Mouse (Mus musculus) lung, embryonic 15.5 days (tissue): ENCODE measurements around the gene Chst14. TPM values are rescaled to one million over a fixed set of nuclear protein-coding genes. Genes with fewer than 3 reads are reported as not detected.

Experiments used
- ATAC-seq: fragments of 200-750 bp; cut with Nextera tagmentation; 2 replicates; pipeline ENCODE4 v1.8.0; 2017; ENCODE audit warnings: moderate number of reproducible peaks, borderline replicate concordance; ENCODE audit not compliant: low FRiP score, low TSS enrichment; ENCODE audit errors: extremely low read depth
- H3K27ac ChIP-seq: fragments of 300-500 bp; sonication (generic); 2 replicates; pipeline ENCODE4 v1.5.1; 2015; ENCODE audit warnings: moderate library complexity, mild to moderate bottlenecking, inconsistent platforms
- H3K27me3 ChIP-seq: fragments of 300-500 bp; sonication (generic); 2 replicates; pipeline ENCODE4 v1.6.1; 2015; ENCODE audit warnings: inconsistent platforms
- H3K36me3 ChIP-seq: fragments of 300-500 bp; sonication (generic); 2 replicates; pipeline ENCODE4 v1.6.1; 2015; ENCODE audit warnings: inconsistent platforms
- H3K4me1 ChIP-seq: fragments of 300-500 bp; sonication (generic); 2 replicates; pipeline ENCODE4 v1.6.1; 2015; ENCODE audit warnings: inconsistent platforms
- H3K4me2 ChIP-seq: fragments of 300-500 bp; sonication (generic); 2 replicates; pipeline ENCODE4 v1.6.1; 2015; ENCODE audit warnings: inconsistent platforms, mild to moderate bottlenecking, moderate library complexity
- H3K4me3 ChIP-seq: fragments of 300-500 bp; sonication (generic); 2 replicates; pipeline ENCODE4 v1.5.1; 2015; ENCODE audit warnings: mild to moderate bottlenecking, inconsistent platforms
- H3K9ac ChIP-seq: fragments of 300-500 bp; sonication (generic); 2 replicates; pipeline ENCODE4 v1.6.1; 2015; ENCODE audit warnings: inconsistent platforms
- H3K9me3 ChIP-seq: fragments of 300-500 bp; sonication (generic); 2 replicates; pipeline ENCODE4 v1.6.1; 2016; ENCODE audit warnings: inconsistent platforms
- WGBS: fragments of 180-500 bp; shearing (Covaris S2); methylation state at CpG from one replicate; pipeline ENCODE4 v1.1.7; 2015; 5-methylcytosine and 5-hydroxymethylcytosine counted together
- polyA plus RNA-seq: library from polyadenylated mRNA; unstranded; fragments of >200 nt; fragmentation: Nextera tagmentation; extraction: Ambion mirVana; gene quantifications from 2 replicates; pipeline ENCODE4 v1.2.1, GENCODE M21; 2015

Gene Chst14
- polyA plus RNA-seq, 1 experiment from 2014 or later, result 35.2 TPM

- Histone ChIP-seq H3K36me3 (no peaks in the 10 kb centered on the region), H3K4me3 (peak overlapping the region; percentile 64), H3K4me1 (peaks cover 17% of the 10 kb centered on the region), H3K9ac (peak overlapping the region; percentile 70), H3K27ac (no peak overlapping the region), H3K9me3 (no peaks in the 10 kb centered on the region), H3K27me3 (peaks cover 44% of the 10 kb centered on the region), H3K4me2 (peak overlapping the region; percentile 98)
- 1% methylated on average over 56 of the region's 57 CpGs for WGBS
- ATAC-seq, result peak; percentile 85
Observed at GRCm38 (mm10) chr2:118976282-118976929, 50.1 kb downstream of the Chst14 start.

GRCm38 (mm10) chr2:118976941-118977340 is 50.6 kb downstream of the Chst14 start:
- H3K36me3 ChIP-seq, result no peaks in the 10 kb centered on the region
- peak overlapping the region; percentile 98 for H3K4me2 ChIP-seq
- H3K27ac ChIP-seq, result no peak overlapping the region
- H3K4me1 ChIP-seq, result peaks cover 17% of the 10 kb centered on the region
- peak overlapping the region; percentile 64 for H3K4me3 ChIP-seq
- no peak overlapping the region for H3K9ac ChIP-seq
- H3K9me3 ChIP-seq, result no peaks in the 10 kb centered on the region
- no peak for ATAC-seq
- H3K27me3 ChIP-seq, result peaks cover 44% of the 10 kb centered on the region
- WGBS, result 15% methylated on average over 5 of the region's 5 CpGs

GRCm38 (mm10) chr2:118978064-118978463 is 51.8 kb downstream of the Chst14 start:
- Histone ChIP-seq H3K36me3 (no peaks in the 10 kb centered on the region), H3K9ac (no peak overlapping the region)
- 24% methylated on average over 6 of the region's 6 CpGs for WGBS

More at GRCm38 (mm10) chr2:118978064-118978463, 51.8 kb downstream of the Chst14 start:
- peaks cover 17% of the 10 kb centered on the region for H3K4me1 ChIP-seq
- no peaks in the 10 kb centered on the region for H3K9me3 ChIP-seq
- H3K4me2 ChIP-seq, result no peak overlapping the region
- no peak for ATAC-seq
- no peak overlapping the region for H3K27ac ChIP-seq
- no peak overlapping the region for H3K4me3 ChIP-seq
- H3K27me3 ChIP-seq, result peaks cover 44% of the 10 kb centered on the region

Other genes with a start within 250 kb of the Chst14 start
- 0.10 and 0.12 TPM in 2 replicates for gene Ankrd63, start 222.5 kb upstream of the Chst14 start, polyA plus RNA-seq
- gene Plcb2, start 198.1 kb upstream of the Chst14 start, polyA plus RNA-seq, result 1.5 and 2.5 TPM in 2 replicates
- 18.3 and 18.4 TPM in 2 replicates for gene Inafm2, start 180.7 kb upstream of the Chst14 start, polyA plus RNA-seq
- 0.98 and 1.2 TPM in 2 replicates for gene Ccdc9b, start 163.8 kb upstream of the Chst14 start, polyA plus RNA-seq
- not detected in 2 replicates for gene Phgr1, start 153.7 kb upstream of the Chst14 start, polyA plus RNA-seq
- 0.76 and 0.89 TPM in 2 replicates for gene Disp2, start 146.8 kb upstream of the Chst14 start, polyA plus RNA-seq
- gene Knstrn, start 112.5 kb upstream of the Chst14 start, polyA plus RNA-seq, result 134 TPM in 2 replicates
- gene Ivd, start 64.5 kb upstream of the Chst14 start, polyA plus RNA-seq, result 76.1 and 86.2 TPM in 2 replicates
- gene Bahd1, start 26.1 kb upstream of the Chst14 start, polyA plus RNA-seq, result 3.6 and 4.3 TPM in 2 replicates
- gene Ccdc32, start 102.9 kb downstream of the Chst14 start, polyA plus RNA-seq, result 22.7 and 24.3 TPM in 2 replicates
- 3.3 and 4.1 TPM in 2 replicates for gene Rpusd2, start 108.3 kb downstream of the Chst14 start, polyA plus RNA-seq
- gene Knl1, start 120.6 kb downstream of the Chst14 start, polyA plus RNA-seq, result 64.0 and 70.3 TPM in 2 replicates
- gene Rad51, start 186.3 kb downstream of the Chst14 start, polyA plus RNA-seq, result 57.4 and 61.5 TPM in 2 replicates
- gene Rmdn3, start 230.5 kb downstream of the Chst14 start, polyA plus RNA-seq, result 36.9 and 37.9 TPM in 2 replicates
- 22.1 and 28.6 TPM in 2 replicates for gene Gchfr, start 241.3 kb downstream of the Chst14 start, polyA plus RNA-seq
- gene Gm14137, start 248.0 kb downstream of the Chst14 start, polyA plus RNA-seq, result 0.45 and 0.48 TPM in 2 replicates